Mouse (Mus musculus) lung, embryonic 16.5 days (tissue): ENCODE data around the gene Mylk2. TPM values are rescaled to one million over a fixed set of nuclear protein-coding genes. Genes with fewer than 3 reads are reported as not detected.

Experiments used
- ATAC-seq: fragments of 200-750 bp; cut with Nextera tagmentation; 2 replicates; pipeline ENCODE4 v1.8.0; 2017; ENCODE audit warnings: low read depth, mild to moderate bottlenecking, moderate library complexity
- H3K27ac ChIP-seq: fragments of 300-500 bp; sonication (generic); 2 replicates; pipeline ENCODE4 v1.5.1; 2014; ENCODE audit warnings: mild to moderate bottlenecking, control low read depth, low read length
- H3K27me3 ChIP-seq: fragments of 300-500 bp; sonication (generic); 2 replicates; pipeline ENCODE4 v1.6.1; 2014; ENCODE audit warnings: low read depth, low read length, mixed read lengths; ENCODE audit not compliant: control insufficient read depth, insufficient read depth
- H3K36me3 ChIP-seq: fragments of 300-500 bp; sonication (generic); 2 replicates; pipeline ENCODE4 v1.6.1; 2014; ENCODE audit warnings: low read length; ENCODE audit not compliant: control insufficient read depth, insufficient read depth
- H3K4me1 ChIP-seq: fragments of 300-500 bp; sonication (generic); replicated peaks from 2 replicates; pipeline ENCODE4 v1.6.1; 2014; ENCODE audit warnings: low read length, mixed read lengths; ENCODE audit not compliant: control insufficient read depth, insufficient read depth
- H3K4me2 ChIP-seq: fragments of 300-500 bp; sonication (generic); 2 replicates; pipeline ENCODE4 v1.6.1; 2014; ENCODE audit warnings: low read depth, low read length, control low read depth
- H3K4me3 ChIP-seq: fragments of 300-500 bp; sonication (generic); 2 replicates; pipeline ENCODE4 v1.5.1; 2014; ENCODE audit warnings: mild to moderate bottlenecking, low read length, control low read depth
- H3K9ac ChIP-seq: fragments of 300-500 bp; sonication (generic); 2 replicates; pipeline ENCODE4 v1.6.1; 2014; ENCODE audit warnings: low read length, control low read depth
- H3K9me3 ChIP-seq: fragments of 300-500 bp; sonication (generic); 2 replicates; pipeline ENCODE4 v1.6.1; 2016; ENCODE audit warnings: low read length; ENCODE audit not compliant: control insufficient read depth
- WGBS: fragments of 180-500 bp; shearing (Covaris S2); extraction: QIAGEN DNeasy Blood & Tissue Kit; methylation state at CpG from one replicate; pipeline ENCODE4 v1.1.7; 2014; 5-methylcytosine and 5-hydroxymethylcytosine counted together
- polyA plus RNA-seq: library from polyadenylated mRNA; unstranded; fragments of >200 nt; fragmentation: Nextera tagmentation; extraction: Ambion mirVana; gene quantifications from 2 replicates; pipeline ENCODE4 v1.2.1, GENCODE M21; 2015

Gene Mylk2
- polyA plus RNA-seq, 1 experiment from 2014 or later = 0.16 TPM

DNA sequence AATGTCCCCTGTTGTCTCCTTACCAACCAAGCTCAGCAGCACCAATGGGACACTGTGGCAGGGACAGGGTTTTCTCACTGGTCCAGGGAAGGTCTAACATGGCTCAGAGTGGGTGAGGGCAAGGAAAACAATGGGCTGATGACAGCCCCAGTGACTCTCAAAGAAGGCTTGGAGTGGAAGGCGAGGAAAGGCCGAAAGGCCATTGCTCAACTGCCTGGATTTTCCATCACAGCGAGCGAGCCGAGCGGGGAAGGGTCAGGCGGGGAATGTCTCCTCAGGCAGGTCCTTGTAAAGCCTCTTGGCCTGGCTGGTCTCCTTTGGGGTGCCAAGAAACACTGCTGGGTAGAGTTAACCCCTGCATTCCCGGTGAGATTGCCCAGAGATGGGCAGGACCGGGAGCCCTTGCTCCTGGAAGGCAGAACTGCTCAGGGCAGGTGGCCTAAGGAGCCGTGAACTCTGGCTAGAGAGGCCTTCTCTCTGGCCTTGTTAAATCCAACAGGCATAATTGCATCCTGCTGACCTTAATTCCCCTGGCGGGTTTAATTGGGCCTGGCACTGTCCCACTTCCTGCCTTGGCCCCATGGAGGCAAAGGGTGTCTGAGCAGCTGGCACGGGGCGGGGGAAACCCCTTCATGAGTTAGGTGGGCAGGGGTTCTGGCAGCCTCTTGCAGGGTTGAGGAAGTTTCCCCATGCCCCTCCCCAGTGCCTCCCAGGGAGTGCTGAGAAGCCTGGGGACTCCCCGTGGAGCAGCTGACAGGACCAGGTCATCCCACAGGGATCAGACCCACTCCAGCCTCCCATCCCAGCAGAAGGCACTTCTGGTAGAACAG is 3.8 kb upstream of the Mylk2 start:
- Histone ChIP-seq H3K4me3 (no peak overlapping the region), H3K4me2 (no peak overlapping the region), H3K36me3 (no peaks in the 10 kb centered on the region), H3K27ac (no peak overlapping the region), H3K27me3 (peaks cover 13% of the 10 kb centered on the region), H3K9ac (no peak overlapping the region), H3K4me1 (peaks cover 16% of the 10 kb centered on the region), H3K9me3 (no peaks in the 10 kb centered on the region)
- no peak for ATAC-seq
- 45% methylated on average over 14 of the region's 14 CpGs for WGBS

GRCm38 (mm10) chr2:152909848-152910247 is 1.3 kb upstream of the Mylk2 start:
- no peak overlapping the region for H3K4me3 ChIP-seq
- H3K4me2 ChIP-seq = no peak overlapping the region
- H3K4me1 ChIP-seq = peaks cover 16% of the 10 kb centered on the region
- H3K9me3 ChIP-seq = no peaks in the 10 kb centered on the region
- peaks cover 28% of the 10 kb centered on the region for H3K27me3 ChIP-seq
- WGBS = 62% methylated on average over 6 of the region's 6 CpGs
- no peak for ATAC-seq
- H3K36me3 ChIP-seq = no peaks in the 10 kb centered on the region
- H3K9ac ChIP-seq = no peak overlapping the region
- no peak overlapping the region for H3K27ac ChIP-seq

- 26% methylated on average over 6 of the region's 6 CpGs for WGBS
- Histone ChIP-seq H3K9me3 (no peaks in the 10 kb centered on the region), H3K4me1 (peaks cover 9% of the 10 kb centered on the region), H3K4me2 (no peak overlapping the region), H3K36me3 (no peaks in the 10 kb centered on the region), H3K9ac (no peak overlapping the region), H3K27ac (no peak overlapping the region), H3K27me3 (peaks cover 28% of the 10 kb centered on the region), H3K4me3 (no peak overlapping the region)
- ATAC-seq = no peak
Measured at GRCm38 (mm10) chr2:152911432-152911831, 280 bp downstream of the Mylk2 start.

DNA sequence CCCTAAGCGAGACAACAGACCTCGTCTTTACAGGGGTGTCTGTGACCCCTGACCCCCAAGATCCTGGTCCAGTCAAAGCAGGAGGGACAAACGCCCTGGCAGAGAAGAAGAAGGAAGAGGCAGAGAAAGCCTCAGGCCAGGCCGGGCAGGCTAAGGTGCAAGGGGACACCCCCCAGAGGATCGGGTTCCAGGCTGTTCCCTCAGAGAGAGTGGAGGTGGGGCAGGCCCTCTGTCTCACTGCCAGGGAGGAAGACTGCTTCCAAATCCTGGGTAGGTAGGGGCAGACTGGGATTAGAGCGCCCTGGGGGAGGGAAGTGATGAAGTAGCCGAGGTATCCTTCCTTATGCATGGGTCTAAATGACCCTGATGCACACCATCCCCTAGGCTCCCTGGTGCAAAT is 2.3 kb downstream of the Mylk2 start:
- no peaks in the 10 kb centered on the region for H3K36me3 ChIP-seq
- H3K4me2 ChIP-seq = no peak overlapping the region
- H3K27ac ChIP-seq = no peak overlapping the region
- H3K4me1 ChIP-seq = no peaks in the 10 kb centered on the region; the same call in 1 of the 2 replicates
- ATAC-seq = no peak
- H3K9me3 ChIP-seq = no peaks in the 10 kb centered on the region
- H3K27me3 ChIP-seq = peaks cover 34% of the 10 kb centered on the region
- H3K4me3 ChIP-seq = no peak overlapping the region
- no peak overlapping the region for H3K9ac ChIP-seq
- 25% methylated on average over 7 of the region's 7 CpGs for WGBS

- no peaks in the 10 kb centered on the region; the same call in 1 of the 2 replicates for H3K4me1 ChIP-seq
- no peaks in the 10 kb centered on the region for H3K36me3 ChIP-seq
- peak overlapping the region; percentile 33; the same call in 1 of the 2 replicates for H3K4me2 ChIP-seq
- ATAC-seq = peak; percentile 68
- 3% methylated on average over 18 of the region's 18 CpGs for WGBS
- H3K27me3 ChIP-seq = peaks cover 34% of the 10 kb centered on the region
- H3K9ac ChIP-seq = no peak overlapping the region
- no peak overlapping the region for H3K4me3 ChIP-seq
- no peak overlapping the region for H3K27ac ChIP-seq
- H3K9me3 ChIP-seq = no peaks in the 10 kb centered on the region
Measured at GRCm38 (mm10) chr2:152914310-152915120, 3.4 kb downstream of the Mylk2 start.

DNA sequence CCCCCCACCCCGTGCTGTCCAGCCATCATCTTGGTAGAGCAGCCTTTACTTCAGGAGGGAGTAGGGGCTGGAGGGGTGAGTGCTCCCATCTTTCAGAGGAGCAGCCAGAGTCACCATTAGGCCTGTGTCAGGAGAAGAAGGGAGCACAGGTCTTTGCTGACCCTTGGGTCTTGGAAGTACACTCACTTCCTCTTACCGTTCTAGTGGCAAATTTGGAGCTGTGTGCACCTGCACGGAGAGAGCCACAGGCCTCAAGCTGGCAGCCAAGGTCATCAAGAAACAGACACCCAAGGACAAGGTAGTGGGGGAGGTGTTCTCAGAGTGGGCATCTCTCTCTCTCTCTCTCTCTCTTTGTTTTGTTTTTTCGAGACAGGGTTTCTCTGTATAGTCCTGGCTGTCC is 4.3 kb downstream of the Mylk2 start:
- no peak overlapping the region for H3K27ac ChIP-seq
- H3K36me3 ChIP-seq = no peaks in the 10 kb centered on the region
- H3K27me3 ChIP-seq = peaks cover 34% of the 10 kb centered on the region
- H3K9me3 ChIP-seq = no peaks in the 10 kb centered on the region
- H3K9ac ChIP-seq = no peak overlapping the region
- ATAC-seq = no peak
- no peak overlapping the region for H3K4me2 ChIP-seq
- 54% methylated on average over 4 of the region's 4 CpGs for WGBS
- no peak overlapping the region for H3K4me3 ChIP-seq
- H3K4me1 ChIP-seq = no peaks in the 10 kb centered on the region; the same call in 1 of the 2 replicates

DNA sequence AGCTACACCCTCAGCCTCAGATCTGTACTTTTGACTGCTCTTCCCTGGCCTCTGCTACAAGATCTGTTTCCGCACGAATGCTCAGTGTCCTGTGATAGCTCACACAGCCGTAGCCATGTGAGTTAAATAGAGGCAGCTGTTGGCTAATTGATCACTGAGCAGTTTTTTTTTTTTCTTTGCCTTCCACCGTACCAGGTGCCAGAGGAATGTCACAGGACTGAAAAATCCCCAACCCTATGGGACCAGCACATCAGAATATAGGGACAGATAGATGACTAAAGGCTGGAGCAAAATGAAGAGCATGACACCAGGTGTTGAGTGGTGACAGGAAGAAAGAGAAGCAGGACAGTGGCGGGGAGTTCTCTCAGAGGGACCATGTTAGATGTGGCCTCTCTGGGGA is 5.0 kb downstream of the Mylk2 start:
- Histone ChIP-seq H3K27ac (no peak overlapping the region), H3K4me2 (no peak overlapping the region), H3K4me1 (no peaks in the 10 kb centered on the region; the same call in 1 of the 2 replicates), H3K9ac (no peak overlapping the region), H3K9me3 (no peaks in the 10 kb centered on the region), H3K4me3 (no peak overlapping the region), H3K36me3 (no peaks in the 10 kb centered on the region), H3K27me3 (peaks cover 32% of the 10 kb centered on the region)
- 51% methylated on average over 5 of the region's 5 CpGs for WGBS
- ATAC-seq = no peak

GRCm38 (mm10) chr2:152917671-152918070 is 6.5 kb downstream of the Mylk2 start:
- no peak overlapping the region for H3K27ac ChIP-seq
- 43% methylated on average over 9 of the region's 9 CpGs for WGBS
- no peak overlapping the region for H3K4me2 ChIP-seq
- no peaks in the 10 kb centered on the region for H3K36me3 ChIP-seq
- ATAC-seq = no peak
- no peak overlapping the region for H3K4me3 ChIP-seq
- H3K9ac ChIP-seq = no peak overlapping the region
- H3K9me3 ChIP-seq = no peaks in the 10 kb centered on the region
- H3K27me3 ChIP-seq = peaks cover 18% of the 10 kb centered on the region
- H3K4me1 ChIP-seq = no peaks in the 10 kb centered on the region; the same call in 1 of the 2 replicates

- H3K4me3 ChIP-seq = no peak overlapping the region
- H3K4me1 ChIP-seq = peaks cover 22% of the 10 kb centered on the region; the same call in 1 of the 2 replicates
- no peaks in the 10 kb centered on the region for H3K9me3 ChIP-seq
- no peak overlapping the region for H3K27ac ChIP-seq
- WGBS = 33% methylated on average over 6 of the region's 7 CpGs
- no peak overlapping the region for H3K4me2 ChIP-seq
- no peaks in the 10 kb centered on the region for H3K27me3 ChIP-seq
- H3K36me3 ChIP-seq = no peaks in the 10 kb centered on the region
- H3K9ac ChIP-seq = no peak overlapping the region
- ATAC-seq = no peak
Measured at GRCm38 (mm10) chr2:152922376-152922775, 11.2 kb downstream of the Mylk2 start.
